Mouse (Mus musculus) embryonic facial prominence, embryonic 11.5 days (tissue): Measurements from ENCODE around the gene Mpped1. TPM values are rescaled to one million over a fixed set of nuclear protein-coding genes. Genes with fewer than 3 reads are reported as not detected.

ENCODE experiments used
- ATAC-seq: fragments of 200-750 bp; cut with Nextera tagmentation; replicated peaks from 2 replicates; pipeline ENCODE4 v1.8.0; 2017; ENCODE audit warnings: low read depth; ENCODE audit not compliant: insufficient number of reproducible peaks, low FRiP score, low TSS enrichment
- DNase-seq: peaks from one replicate; pipeline ENCODE4 v3.0.0-alpha.2; 2015; ENCODE audit warnings: low spot score
- H3K27ac ChIP-seq: fragments of 300-500 bp; sonication (generic); replicated peaks from 2 replicates; pipeline ENCODE4 v1.5.1; 2014; ENCODE audit warnings: mild to moderate bottlenecking, low read depth, low read length, control low read depth
- H3K27me3 ChIP-seq: fragments of 300-500 bp; sonication (generic); 2 replicates; pipeline ENCODE4 v1.6.1; 2014; ENCODE audit warnings: mild to moderate bottlenecking, low read length, moderate library complexity, mixed read lengths; ENCODE audit not compliant: control insufficient read depth, insufficient read depth
- H3K36me3 ChIP-seq: fragments of 300-500 bp; sonication (generic); replicated peaks from 2 replicates; pipeline ENCODE4 v1.6.1; 2014; ENCODE audit warnings: low read depth, mild to moderate bottlenecking, low read length, moderate library complexity, mixed read lengths; ENCODE audit not compliant: control insufficient read depth, insufficient read depth
- H3K4me1 ChIP-seq: fragments of 300-500 bp; sonication (generic); 2 replicates; pipeline ENCODE4 v1.6.1; 2014; ENCODE audit warnings: low read length, mixed read lengths; ENCODE audit not compliant: control insufficient read depth, insufficient read depth
- H3K4me2 ChIP-seq: fragments of 300-500 bp; sonication (generic); 2 replicates; pipeline ENCODE4 v1.6.1; 2014; ENCODE audit warnings: low read depth, mild to moderate bottlenecking, control low read depth, low read length, moderate library complexity
- H3K4me3 ChIP-seq: fragments of 300-500 bp; sonication (generic); 2 replicates; pipeline ENCODE4 v1.5.1; 2014; ENCODE audit warnings: low read depth, low read length, control low read depth
- H3K9ac ChIP-seq: fragments of 300-500 bp; sonication (generic); replicated peaks from 2 replicates; pipeline ENCODE4 v1.6.1; 2014; ENCODE audit warnings: mild to moderate bottlenecking, control low read depth, low read length
- H3K9me3 ChIP-seq: fragments of 300-500 bp; sonication (generic); replicated peaks from 2 replicates; pipeline ENCODE4 v1.6.1; 2016; ENCODE audit warnings: mild to moderate bottlenecking, low read length, inconsistent platforms, mixed read lengths; ENCODE audit not compliant: control insufficient read depth
- WGBS: fragments of 180-500 bp; shearing (Covaris S2); extraction: QIAGEN DNeasy Blood & Tissue Kit; methylation state at CpG from one replicate; pipeline ENCODE4 v1.1.7; 2014; 5-methylcytosine and 5-hydroxymethylcytosine counted together
- polyA plus RNA-seq: library from polyadenylated mRNA; unstranded; fragments of >200 nt; fragmentation: Nextera tagmentation; extraction: Ambion mirVana; gene quantifications from 2 replicates; pipeline ENCODE4 v1.2.1, GENCODE M21; 2014

The Mpped1 gene
- polyA plus RNA-seq, 1 experiment from 2014 or later, result 6.3 TPM

GRCm38 (mm10) chr15:83801011-83801410 is 21.7 kb downstream of the Mpped1 start:
- H3K27ac ChIP-seq, result no peak overlapping the region
- H3K4me1 ChIP-seq, result no peaks in the 10 kb centered on the region
- H3K4me2 ChIP-seq, result no peak overlapping the region
- no peaks in the 10 kb centered on the region for H3K36me3 ChIP-seq
- H3K9ac ChIP-seq, result no peak overlapping the region
- H3K9me3 ChIP-seq, result no peaks in the 10 kb centered on the region
- no peak for DNase-seq
- no peak for ATAC-seq
- WGBS, result 73% methylated on average over 5 of the region's 5 CpGs
- H3K27me3 ChIP-seq, result no peaks in the 10 kb centered on the region
- no peak overlapping the region for H3K4me3 ChIP-seq

DNA sequence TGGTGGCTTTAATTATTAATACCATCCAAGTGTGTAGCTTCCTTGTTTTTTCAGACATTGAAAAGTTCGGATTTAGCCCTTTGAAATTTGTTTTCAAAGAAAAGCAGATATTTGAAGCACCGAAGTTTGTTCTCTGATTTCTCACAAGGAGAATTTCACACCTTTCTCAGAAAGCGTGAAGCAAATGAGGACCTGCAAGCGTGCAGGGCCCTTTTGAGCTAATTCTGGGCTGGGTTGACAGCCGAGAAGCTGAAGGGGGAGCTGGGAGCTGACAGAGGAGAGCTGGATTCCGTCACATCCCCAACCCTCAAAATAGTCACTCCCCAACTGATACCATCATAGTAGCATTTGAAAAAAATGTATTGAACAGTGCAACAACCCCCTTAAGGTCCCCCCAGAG is 34.8 kb downstream of the Mpped1 start:
- H3K27ac ChIP-seq, result no peak overlapping the region
- 89% methylated on average over 6 of the region's 6 CpGs for WGBS
- no peaks in the 10 kb centered on the region for H3K9me3 ChIP-seq
- no peak overlapping the region for H3K9ac ChIP-seq
- H3K4me1 ChIP-seq, result no peaks in the 10 kb centered on the region
- no peak overlapping the region for H3K4me3 ChIP-seq
- DNase-seq (no peak), ATAC-seq (no peak)
- H3K4me2 ChIP-seq, result no peak overlapping the region
- H3K36me3 ChIP-seq, result no peaks in the 10 kb centered on the region
- H3K27me3 ChIP-seq, result no peaks in the 10 kb centered on the region

GRCm38 (mm10) chr15:83828011-83828410 is 48.7 kb downstream of the Mpped1 start:
- Histone ChIP-seq H3K4me2 (no peak overlapping the region), H3K27me3 (no peaks in the 10 kb centered on the region), H3K4me3 (no peak overlapping the region), H3K27ac (no peak overlapping the region), H3K9me3 (no peaks in the 10 kb centered on the region), H3K9ac (no peak overlapping the region), H3K4me1 (no peaks in the 10 kb centered on the region), H3K36me3 (no peaks in the 10 kb centered on the region)
- 87% methylated on average over 8 of the region's 8 CpGs for WGBS
- no peak for ATAC-seq
- no peak for DNase-seq

DNA sequence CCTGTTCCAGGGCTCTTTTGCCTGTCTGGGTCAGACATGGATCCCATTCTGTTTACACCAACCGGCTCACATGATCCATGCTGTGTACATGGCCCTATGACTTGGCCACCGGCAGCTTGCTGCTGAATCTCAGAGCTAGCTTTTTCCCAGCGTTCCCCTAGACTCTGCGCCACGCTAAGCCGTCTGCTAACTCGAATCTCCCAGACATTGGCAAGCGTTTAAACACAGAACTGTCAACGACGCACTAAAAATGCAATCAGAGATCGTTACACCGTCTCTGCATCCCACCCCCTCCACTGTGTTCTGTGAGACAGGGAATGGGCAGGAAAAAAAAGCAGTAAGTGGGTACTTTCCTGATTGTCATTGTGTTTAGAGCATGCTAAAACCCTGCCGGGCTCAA is 50.0 kb downstream of the Mpped1 start:
- Histone ChIP-seq H3K4me1 (no peaks in the 10 kb centered on the region), H3K4me3 (no peak overlapping the region), H3K9me3 (no peaks in the 10 kb centered on the region), H3K27me3 (no peaks in the 10 kb centered on the region), H3K4me2 (no peak overlapping the region), H3K9ac (no peak overlapping the region), H3K36me3 (no peaks in the 10 kb centered on the region), H3K27ac (no peak overlapping the region)
- ATAC-seq (no peak), DNase-seq (no peak)
- WGBS, result 86% methylated on average over 13 of the region's 13 CpGs

GRCm38 (mm10) chr15:83832265-83832664 is 53.0 kb downstream of the Mpped1 start:
- Histone ChIP-seq H3K27ac (no peak overlapping the region), H3K4me1 (no peaks in the 10 kb centered on the region), H3K9ac (no peak overlapping the region), H3K4me2 (no peak overlapping the region), H3K36me3 (no peaks in the 10 kb centered on the region), H3K4me3 (no peak overlapping the region), H3K9me3 (no peaks in the 10 kb centered on the region), H3K27me3 (no peaks in the 10 kb centered on the region)
- no peak for DNase-seq
- 60% methylated on average over 6 of the region's 6 CpGs for WGBS
- ATAC-seq, result no peak

DNA sequence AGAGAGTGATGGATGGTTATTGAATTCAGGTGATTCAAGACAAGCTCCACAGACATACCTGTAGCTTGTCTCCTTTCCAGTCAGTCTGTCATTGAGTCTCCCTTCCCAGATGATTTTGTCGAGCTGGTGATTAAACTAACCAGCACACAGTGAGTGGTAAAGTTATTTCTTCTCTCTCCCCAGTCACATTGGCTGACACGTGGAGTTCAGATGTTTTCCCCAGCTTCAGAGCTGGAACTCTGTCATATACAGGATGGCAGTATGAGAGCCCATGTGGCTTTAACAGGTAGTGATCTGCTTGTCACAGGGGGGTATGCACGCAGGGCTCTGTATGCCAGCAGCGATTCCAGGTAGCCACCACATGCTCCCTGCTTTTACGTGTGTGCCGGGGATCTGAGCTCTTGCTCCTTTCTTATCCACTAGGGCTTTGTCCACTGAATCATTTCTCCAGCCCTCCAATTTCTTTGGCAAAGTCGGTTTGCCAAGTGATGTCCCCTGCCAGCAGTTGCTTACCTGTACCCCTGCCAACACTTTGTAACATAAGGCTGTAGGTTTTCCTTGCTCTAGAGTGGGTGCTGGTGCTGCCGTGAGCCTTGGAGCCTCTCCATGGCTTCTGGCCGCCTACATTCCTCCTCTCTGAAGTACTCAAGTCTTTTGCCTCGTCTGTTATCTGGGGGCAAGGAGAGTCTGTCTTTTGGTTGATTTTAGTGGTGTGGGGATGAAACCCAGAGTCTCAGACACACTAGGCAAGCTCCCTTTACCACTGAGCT is 61.9 kb downstream of the Mpped1 start:
- WGBS, result 78% methylated on average over 10 of the region's 10 CpGs
- H3K4me3 ChIP-seq, result no peak overlapping the region
- H3K36me3 ChIP-seq, result no peaks in the 10 kb centered on the region
- no peaks in the 10 kb centered on the region for H3K4me1 ChIP-seq
- ATAC-seq, result no peak
- H3K4me2 ChIP-seq, result no peak overlapping the region
- H3K9me3 ChIP-seq, result no peaks in the 10 kb centered on the region
- no peak overlapping the region for H3K27ac ChIP-seq
- no peak overlapping the region for H3K9ac ChIP-seq
- DNase-seq, result no peak
- no peaks in the 10 kb centered on the region for H3K27me3 ChIP-seq

GRCm38 (mm10) chr15:83842419-83842818 is 63.2 kb downstream of the Mpped1 start:
- no peak overlapping the region for H3K9ac ChIP-seq
- no peaks in the 10 kb centered on the region for H3K27me3 ChIP-seq
- no peak overlapping the region for H3K27ac ChIP-seq
- no peak for DNase-seq
- H3K4me2 ChIP-seq, result no peak overlapping the region
- 74% methylated on average over 12 of the region's 12 CpGs for WGBS
- no peaks in the 10 kb centered on the region for H3K9me3 ChIP-seq
- no peak overlapping the region for H3K4me3 ChIP-seq
- no peaks in the 10 kb centered on the region for H3K4me1 ChIP-seq
- no peak for ATAC-seq
- H3K36me3 ChIP-seq, result no peaks in the 10 kb centered on the region

GRCm38 (mm10) chr15:83842915-83843789 is 63.9 kb downstream of the Mpped1 start:
- DNase-seq (no peak), ATAC-seq (no peak)
- Histone ChIP-seq H3K4me1 (no peaks in the 10 kb centered on the region), H3K4me3 (no peak overlapping the region), H3K36me3 (no peaks in the 10 kb centered on the region), H3K27ac (no peak overlapping the region), H3K4me2 (no peak overlapping the region), H3K9ac (no peak overlapping the region), H3K9me3 (no peaks in the 10 kb centered on the region), H3K27me3 (no peaks in the 10 kb centered on the region)
- WGBS, result 22% methylated on average over 22 of the region's 22 CpGs
